Mouse (Mus musculus) hematopoietic stem cell, adult 5-6 weeks (primary cell): ENCODE measurements around the gene Cmip. TPM values are rescaled to one million over a fixed set of nuclear protein-coding genes. Genes with fewer than 3 reads are reported as not detected.

Experiments
- ATAC-seq, 2 experiments: fragments of 125-278 bp in 1 of 2; replicated peaks in 1 of 2; 2 replicates each; pipeline ENCODE4 v1.8.0; 2016 to 2017; ENCODE audit warnings: inconsistent platforms in 2 of 2, mild to moderate bottlenecking in 2 of 2, moderate number of reproducible peaks in 2 of 2, low read depth in 1 of 2, moderate TSS enrichment in 1 of 2; ENCODE audit not compliant: low FRiP score in 2 of 2, poor library complexity in 2 of 2, severe bottlenecking in 2 of 2, insufficient read depth in 1 of 2, low TSS enrichment in 1 of 2
- total RNA-seq: library from RNA; stranded (forward); fragments of 172-1452, 232-1000 nt; gene quantifications from 2 replicates; pipeline ENCODE4 v1.2.3, GENCODE M21; 2017

Gene Cmip
- total RNA-seq, 1 experiment from 2014 or later: 11.1 TPM

- ATAC-seq: no peak
Observed at GRCm38 (mm10) chr8:117308303-117309095, 51.6 kb downstream of the Cmip start.

DNA sequence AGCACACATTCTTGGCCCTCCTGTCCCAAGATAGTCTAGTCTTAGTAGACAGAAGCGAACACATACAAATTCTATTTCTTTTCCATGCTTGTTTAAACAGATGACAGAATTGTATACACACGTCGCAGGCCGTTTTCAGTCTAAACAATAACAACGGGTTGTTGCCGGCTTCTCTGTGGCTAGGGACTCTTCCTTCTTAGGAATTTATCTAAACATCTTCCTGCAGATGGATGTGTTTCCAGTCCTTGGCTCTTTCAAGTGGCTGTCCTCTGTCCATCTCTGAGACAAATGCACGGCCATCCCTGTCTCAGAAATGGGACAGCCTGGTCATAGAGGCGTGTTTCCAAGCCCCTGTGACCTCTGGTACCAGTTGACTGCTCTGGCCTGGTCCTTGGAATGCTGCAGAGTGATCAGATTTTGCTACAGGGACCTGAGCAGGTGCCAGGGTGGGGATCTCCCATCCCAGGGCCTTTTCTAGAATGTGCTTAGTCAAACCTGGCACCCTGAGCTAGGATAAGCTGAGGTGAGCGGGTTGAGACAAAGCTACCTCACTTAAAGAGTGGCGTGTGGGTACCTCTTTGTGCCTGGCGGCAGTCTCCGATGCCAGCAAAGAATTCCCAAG, 52.9 kb downstream of the Cmip start:
- ATAC-seq: no peak

DNA sequence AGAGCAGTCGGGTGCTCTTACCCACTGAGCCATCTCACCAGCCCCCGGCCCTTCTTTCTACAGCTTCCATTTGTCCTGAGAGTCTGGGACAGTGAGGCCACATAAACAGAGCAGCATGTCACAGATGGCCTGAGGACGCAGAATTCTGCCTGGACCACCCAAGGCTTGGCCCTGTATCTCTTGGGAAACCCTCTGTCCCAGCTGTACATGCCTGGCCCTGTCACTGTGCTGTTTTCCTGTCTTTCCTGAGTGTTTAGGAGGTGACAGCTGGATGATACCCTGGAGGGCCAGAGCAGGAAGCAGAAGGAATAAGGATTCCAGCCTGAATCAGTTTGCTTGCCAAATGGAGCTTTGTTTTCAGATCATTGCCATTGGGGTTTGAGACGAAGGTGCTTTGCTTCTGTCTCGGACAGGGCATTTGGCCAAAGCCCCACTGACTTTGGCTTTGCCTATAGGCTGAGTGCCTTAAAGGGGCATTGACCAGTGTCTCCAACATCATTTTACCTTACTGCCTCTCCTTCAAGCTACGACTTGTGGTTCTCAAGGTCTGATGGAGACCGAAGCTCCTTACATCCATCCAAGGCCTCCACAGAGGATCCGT, 54.2 kb downstream of the Cmip start:
- no peak for ATAC-seq

DNA sequence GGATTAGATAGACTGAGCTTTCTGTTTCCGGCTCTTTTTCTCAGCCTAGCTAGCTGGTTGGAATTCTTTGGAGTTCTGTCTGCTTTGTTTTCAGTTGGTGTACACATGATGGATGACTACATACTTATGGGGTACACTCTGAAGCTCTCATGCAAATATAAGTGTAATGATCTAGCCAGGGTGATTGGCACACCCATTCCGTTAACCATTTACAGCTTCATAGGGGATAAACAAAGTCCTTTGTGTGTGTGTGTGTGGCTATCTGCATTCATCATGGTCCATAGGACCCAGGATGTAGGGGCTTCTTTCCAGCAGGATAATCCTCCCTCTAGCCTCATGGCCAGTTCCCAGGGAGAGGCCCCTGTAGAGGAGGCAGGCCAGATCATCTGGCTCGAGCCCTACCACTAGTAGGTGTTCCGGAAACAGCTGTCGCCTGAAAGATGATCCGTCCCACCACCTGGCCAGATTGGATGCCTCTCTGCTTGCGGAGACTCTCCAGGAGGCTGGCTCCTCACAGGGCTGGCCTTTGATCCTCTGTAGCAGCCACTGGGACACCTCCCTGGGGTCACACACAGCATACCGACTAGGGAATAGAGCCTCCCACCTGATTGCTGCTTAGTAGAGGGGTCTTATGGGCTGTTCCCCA, 57.6 kb downstream of the Cmip start:
- no peak for ATAC-seq

DNA sequence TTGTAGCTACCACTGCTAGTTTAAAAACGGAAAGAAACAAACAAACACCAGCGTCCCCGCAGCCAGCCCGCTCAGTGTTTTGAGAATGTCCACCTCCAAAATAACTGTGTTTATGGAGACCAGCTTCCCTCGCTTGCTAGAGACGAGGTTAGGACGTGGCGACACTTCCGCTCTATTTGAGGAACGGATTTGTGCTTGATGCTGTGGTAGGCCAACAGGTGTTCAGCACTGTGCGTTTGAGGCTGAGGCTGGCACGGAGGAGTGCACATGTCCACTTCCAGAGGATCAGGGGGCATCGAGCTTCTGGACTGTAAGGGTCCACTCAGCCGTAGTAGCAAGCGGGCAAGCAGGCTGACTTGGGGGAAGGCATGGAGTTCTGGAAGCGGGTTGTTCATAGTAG, 58.9 kb downstream of the Cmip start:
- ATAC-seq: no peak

DNA sequence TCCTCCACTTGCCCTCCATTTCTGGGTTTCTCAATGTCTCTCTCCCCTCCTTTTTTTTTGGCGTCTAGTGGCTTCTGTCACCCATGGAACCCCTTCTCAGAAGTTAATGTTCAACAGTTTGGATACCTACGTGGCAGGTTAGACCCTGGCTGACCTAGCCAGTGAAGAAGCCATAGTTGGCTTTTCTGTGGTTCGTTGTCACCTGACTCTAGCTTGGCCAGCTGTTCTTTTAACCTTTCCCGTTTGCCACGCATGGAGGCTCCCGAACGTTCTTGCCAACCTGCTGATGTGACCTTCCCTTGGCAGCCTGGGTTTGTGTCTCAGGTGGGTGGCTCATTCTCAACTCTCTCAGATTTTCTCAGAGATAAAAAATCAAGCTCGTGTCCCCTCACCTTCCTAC, 60.6 kb downstream of the Cmip start:
- ATAC-seq: no peak

GRCm38 (mm10) chr8:117318911-117319826, 62.3 kb downstream of the Cmip start:
- no peak for ATAC-seq

GRCm38 (mm10) chr8:117320616-117321015, 63.8 kb downstream of the Cmip start:
- peak; percentile 77 to 90 for ATAC-seq

GRCm38 (mm10) chr8:117321232-117321631, 64.4 kb downstream of the Cmip start:
- ATAC-seq: no peak

DNA sequence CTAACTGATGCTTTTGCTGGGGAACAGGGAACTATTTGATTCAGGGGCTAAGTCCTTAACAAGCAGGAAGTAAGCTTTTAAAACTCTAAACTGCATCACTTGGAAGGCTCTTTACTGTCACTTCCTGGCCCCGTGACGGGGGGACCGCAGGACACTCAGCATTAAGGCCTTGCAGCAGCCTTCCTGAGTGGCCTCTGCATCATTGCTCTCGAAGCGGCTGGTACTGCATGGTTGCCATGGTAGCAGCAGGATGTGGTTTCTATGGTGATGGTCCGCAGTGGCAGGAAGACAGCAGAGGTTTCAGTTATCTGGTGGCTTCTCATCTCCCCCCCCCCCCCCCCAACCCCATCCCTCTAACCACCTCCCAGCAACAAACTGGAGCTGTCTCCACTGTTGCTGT, 65.2 kb downstream of the Cmip start:
- peak; percentile 28 to 35; a peak in 1 of 4 replicates for ATAC-seq

DNA sequence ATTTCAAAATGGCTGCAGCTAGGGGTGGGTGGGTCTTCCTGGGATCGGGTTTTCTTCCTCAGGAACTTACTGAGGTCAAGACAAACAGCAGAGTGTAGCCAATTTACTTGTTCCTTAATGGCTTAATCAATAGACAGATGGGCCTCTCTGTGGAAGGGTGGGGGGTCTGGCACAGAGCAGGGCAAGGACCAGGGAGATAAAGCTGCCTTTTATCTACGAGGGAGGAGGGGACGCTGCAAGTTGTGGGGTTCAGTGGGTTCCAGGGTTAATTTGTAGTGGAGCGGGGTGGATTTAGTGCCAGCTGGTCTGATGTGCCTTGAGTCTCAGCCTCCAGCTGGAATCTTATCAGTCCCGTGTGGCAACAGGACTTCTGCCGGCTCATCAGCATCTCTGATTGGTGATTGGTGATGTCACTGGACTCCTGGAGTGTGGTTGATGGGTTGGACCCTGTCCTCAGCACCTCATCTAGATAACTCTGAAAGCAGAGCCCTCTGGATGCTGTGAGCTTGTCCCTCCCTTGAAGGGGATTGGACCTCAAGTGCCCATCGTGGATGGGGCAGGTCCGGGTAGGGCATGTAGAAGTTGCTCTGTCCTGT, 65.9 kb downstream of the Cmip start:
- ATAC-seq: no peak

DNA sequence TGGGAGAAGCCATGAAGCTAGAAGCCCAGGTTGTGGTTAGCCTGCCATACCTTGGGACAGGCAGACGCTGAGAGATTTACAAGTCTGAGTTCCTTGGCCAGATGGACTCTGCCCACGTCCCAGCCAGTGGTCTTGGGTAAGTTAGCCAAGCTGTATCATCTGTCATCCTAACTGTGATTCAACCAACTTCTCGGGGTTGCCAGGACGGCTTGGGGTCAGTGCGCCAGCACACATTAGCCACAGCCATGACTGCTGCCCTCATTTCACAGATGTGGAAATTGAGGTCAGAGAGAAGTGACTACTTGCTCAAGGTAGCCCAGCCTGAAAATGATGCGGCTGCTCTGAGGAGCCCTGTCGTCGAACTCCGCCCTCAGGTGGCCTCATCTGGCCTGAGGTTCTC, 68.0 kb downstream of the Cmip start:
- ATAC-seq: no peak

- ATAC-seq: no peak
Observed at GRCm38 (mm10) chr8:117326735-117327134, 69.9 kb downstream of the Cmip start.

DNA sequence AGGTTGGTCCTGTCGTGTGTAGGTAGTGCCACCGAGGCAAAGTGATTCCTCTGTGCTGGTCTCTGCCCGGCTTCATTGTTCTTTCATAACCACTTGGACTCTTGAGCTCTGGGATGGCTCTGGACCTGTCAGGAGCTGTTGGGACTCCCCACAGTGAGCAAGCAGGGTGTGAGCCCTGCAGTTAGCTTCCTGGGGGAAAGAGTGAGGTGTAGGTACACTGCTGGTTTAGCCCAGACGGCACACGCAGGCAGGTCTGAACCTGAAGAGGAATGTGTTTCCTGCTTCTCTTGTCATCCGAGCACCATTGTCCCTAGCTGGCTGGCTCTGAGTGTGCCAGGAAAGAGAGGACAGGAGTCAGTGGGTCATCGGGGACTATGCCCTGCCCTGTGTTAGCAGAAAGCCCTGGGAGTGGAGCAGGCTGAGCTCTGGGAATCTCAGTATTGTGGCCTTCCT, 70.5 kb downstream of the Cmip start:
- ATAC-seq: no peak

- ATAC-seq: no peak; a peak in 1 of 4 replicates
Observed at GRCm38 (mm10) chr8:117328758-117329157, 71.9 kb downstream of the Cmip start.

- ATAC-seq: no peak
Observed at GRCm38 (mm10) chr8:117329167-117329566, 72.3 kb downstream of the Cmip start.

DNA sequence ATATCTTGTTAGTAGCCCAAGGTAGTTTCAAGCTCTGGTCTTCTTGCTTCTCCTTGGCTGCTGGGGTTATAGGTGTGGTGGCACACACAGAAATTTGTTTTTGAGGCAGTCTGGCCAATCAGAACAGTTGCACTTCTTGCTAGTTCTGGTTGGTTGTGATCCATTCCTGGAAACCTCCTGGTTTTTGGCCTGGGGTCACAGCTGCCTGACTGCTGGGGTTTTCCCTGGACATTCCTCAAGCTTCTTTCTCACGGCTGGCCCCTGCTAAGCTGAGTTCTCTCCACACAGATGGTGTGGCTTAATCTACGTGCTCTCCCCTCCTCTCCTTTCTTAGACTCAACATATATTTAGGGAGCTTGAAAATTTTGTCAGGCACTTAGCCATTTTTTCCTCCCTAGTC, 73.0 kb downstream of the Cmip start:
- no peak for ATAC-seq
